Mouse (Mus musculus) left cerebral cortex, adult 18-20 months (tissue): Measurements from ENCODE around the gene Krtap5-5. TPM values are rescaled to one million over a fixed set of nuclear protein-coding genes. Genes with fewer than 3 reads are reported as not detected.
"Not testable (repeated sequence)": the region's sequence is repeated elsewhere in the genome, so short reads cannot be mapped to it uniquely, and the experiment has no call there.

Experiments
- DNase-seq, 2 experiments: peaks; one replicate each; pipeline ENCODE4 v3.0.0; 2021 to 2022; ENCODE audit warnings: low spot score in 2 of 2, mixed read lengths in 1 of 2
- long read RNA-seq, 2 experiments: library from polyadenylated mRNA; stranded (forward); transcript quantifications; one replicate each; pipeline ENCODE4 v2.0.0; 2021
- total RNA-seq, 2 experiments: library from RNA; stranded (reverse); gene quantifications; 2 replicates each; pipeline ENCODE4 v1.2.3; 2021

The Krtap5-5 gene
- not detected for total RNA-seq
- long read RNA-seq, experiment 1, result 0 reads
- long read RNA-seq, experiment 2, result 0 reads

DNA sequence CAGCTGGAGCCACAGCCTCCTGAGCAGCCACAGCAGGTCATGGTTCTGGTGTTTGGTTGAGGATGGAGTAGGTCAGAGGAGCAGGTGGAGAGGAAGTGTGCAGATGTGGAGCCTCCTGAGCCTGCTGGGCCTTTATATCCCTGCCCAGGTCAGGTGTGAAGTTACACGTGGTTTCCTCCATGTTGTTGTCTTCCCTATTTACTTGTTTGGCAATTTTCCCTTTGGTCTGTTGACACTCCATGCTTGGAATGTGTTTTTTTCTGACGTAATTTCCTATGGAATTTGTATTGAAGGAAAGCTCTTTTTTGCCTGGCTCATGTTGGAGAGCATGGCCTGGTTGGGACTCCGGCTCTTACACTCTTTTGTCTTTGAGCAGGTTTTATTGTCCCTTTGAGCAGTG, at the start of gene Krtap5-5:
Gene Krtap5-5, minus strand, starts transcription at position 101 of the 400 bp plus-strand sequence.
- not testable (repeated sequence) for DNase-seq

DNA sequence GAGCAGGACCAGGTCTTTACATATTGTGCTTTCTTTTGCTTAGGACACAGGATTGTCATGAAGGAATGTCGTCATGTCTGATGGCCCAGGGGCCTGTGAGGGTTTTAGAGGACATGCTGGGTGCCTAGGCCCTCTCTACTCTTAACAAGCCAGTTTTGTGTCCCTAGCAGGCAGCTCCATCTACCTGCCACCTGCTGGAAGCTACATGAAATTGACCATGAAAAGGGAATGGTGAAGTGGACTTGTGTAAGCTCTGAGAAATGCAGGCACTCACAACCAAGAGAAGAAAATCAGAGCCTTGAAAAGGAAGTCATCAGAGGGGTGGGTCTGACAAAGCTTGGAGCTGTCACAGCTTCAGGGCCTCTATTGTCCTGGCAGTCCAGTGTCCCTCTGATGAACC, 49.5 kb upstream of the Krtap5-5 start:
- not testable (repeated sequence) for DNase-seq

GRCm38 (mm10) chr7:142278183-142278582, 48.4 kb upstream of the Krtap5-5 start:
- peak; percentile 71 to 79 for DNase-seq

DNA sequence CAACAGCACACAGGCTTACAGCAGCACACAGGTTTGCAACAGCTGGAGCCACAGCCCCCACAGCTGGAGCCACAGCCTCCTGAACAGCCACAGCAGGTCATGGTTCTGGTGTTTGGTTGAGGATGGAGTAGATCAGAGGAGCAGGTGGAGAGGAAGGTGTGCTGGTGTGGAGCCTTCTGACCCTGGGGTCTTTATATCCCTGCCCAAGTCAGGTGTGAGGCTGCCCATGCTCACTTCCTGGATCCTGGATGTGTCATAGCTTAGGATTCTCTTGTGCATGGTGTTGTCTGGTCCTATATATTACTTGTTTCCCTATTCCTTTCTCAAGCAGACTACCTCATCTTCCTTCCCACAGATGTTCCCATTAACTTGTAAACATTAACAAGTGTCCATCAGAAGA, 44.5 kb upstream of the Krtap5-5 start, which contains the start of gene Gm4559:
Gene Gm4559, minus strand, starts transcription at position 101 of the 400 bp plus-strand sequence.
- DNase-seq, result not testable (repeated sequence)

DNA sequence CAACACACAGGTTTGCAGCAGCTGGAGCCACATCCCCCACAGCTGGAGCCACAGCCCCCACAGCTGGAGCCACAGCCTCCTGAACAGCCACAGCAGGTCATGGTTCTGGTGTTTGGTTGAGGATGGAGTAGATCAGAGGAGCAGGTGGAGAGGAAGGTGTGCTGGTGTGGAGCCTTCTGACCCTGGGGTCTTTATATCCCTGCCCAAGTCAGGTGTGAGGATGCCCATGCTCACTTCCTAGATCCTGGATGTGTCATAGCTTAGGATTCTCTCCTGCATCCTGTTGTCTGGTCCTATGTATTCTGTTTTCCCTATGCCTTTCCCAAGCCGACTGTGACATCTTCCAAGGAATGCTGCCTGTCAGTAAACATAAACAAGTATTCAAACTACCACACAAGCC, 28.5 kb upstream of the Krtap5-5 start, which contains the start of gene Gm2431:
Gene Gm2431, minus strand, starts transcription at position 101 of the 400 bp plus-strand sequence.
- not testable (repeated sequence) for DNase-seq

GRCm38 (mm10) chr7:142255517-142255916, 25.7 kb upstream of the Krtap5-5 start:
- DNase-seq, result peak; percentile 35 to 46

- DNase-seq, result peak; percentile 47 to 50
These were observed 20.1 kb upstream of the Krtap5-5 start for GRCm38 (mm10) chr7:142249824-142250223.

GRCm38 (mm10) chr7:142240978-142241377, 11.2 kb upstream of the Krtap5-5 start, which contains the start of gene Gm40460:
Gene Gm40460, minus strand, starts transcription at chr7:142241078.
- DNase-seq, result no peak

DNA sequence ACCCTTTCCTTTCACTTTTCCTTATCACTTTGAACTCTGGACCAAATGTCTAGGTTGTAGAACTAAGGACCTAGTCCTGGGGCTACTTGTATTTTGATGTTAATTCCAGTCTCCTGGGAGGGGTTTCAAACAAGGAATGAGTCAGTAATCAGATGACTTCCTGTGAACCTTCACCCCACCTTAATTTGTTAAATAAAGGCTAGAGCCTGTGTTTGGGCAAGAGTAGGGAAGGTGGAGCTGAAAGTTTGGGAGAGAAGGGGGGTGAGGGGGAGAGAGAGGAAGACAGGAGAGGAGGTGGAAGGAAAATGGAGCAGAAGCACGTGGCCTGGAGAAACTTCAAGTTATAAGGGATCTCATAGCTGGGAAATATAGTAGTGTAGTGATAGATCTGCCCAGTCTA, 1.8 kb upstream of the Krtap5-5 start:
- no peak for DNase-seq

DNA sequence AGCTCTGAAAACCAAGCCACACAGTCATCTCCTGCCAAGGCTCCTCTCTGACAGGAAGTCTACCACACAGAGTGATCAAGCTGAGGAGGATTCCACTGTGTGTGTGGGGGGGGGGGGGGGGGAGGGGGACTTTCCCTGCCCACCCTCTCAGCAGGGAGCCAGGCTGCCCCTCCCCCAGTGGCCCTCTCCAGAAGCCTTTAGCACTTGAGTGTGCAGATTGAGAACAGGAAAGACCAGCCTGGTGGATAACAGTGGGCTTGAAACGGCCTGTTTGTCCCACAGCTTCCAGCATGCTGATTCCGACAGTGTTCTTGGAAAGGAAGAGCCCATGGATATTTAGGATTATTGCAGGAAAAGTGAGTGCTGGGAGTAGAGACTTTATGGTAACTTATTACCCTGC, 5.3 kb downstream of the Krtap5-5 start:
- DNase-seq, result no peak

GRCm38 (mm10) chr7:142212136-142212535, 17.6 kb downstream of the Krtap5-5 start:
- DNase-seq, result not testable (repeated sequence)

GRCm38 (mm10) chr7:142211559-142211958, 18.2 kb downstream of the Krtap5-5 start, which contains the start of gene Gm7579:
Gene Gm7579, plus strand, starts transcription at chr7:142211859.
- DNase-seq, result no peak

DNA sequence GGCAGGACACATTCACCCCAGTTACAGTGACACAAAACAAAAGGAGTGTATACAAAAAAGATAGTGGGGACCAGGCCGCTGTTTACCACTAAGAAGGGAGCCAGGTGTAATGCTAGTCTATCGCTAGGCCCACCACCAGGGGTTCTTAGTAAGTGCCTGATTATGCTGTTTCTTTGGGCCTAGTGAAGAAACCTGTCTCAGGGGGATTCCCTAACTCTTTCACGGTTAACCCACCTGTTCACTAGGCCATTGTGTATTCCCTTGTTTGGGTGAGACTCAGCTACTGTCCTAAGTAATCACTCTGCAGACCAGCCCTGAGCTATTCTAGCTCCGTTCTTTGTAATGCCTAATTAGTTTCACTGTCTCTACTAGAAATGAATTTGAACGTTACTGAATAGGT, 22.9 kb downstream of the Krtap5-5 start:
- not testable (repeated sequence) for DNase-seq

DNA sequence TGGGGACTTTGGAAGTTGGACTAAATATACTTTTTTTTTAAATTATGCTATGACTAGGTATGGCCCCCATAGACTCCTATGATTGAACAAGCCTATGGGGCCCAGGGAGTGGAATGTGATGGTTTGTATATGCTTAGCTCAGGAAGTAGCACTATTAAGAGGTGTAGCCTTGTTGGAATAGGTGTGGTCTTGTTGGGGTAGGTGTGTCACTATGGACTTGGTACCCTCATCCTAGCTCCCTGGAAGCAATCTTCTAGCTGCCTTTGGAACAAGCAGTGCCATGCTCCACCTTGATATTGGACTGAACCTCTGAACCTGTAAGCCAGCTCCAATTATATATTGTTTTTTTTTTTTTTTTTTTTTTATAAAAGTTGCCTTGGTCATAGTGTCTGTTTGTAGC, 24.3 kb downstream of the Krtap5-5 start:
- no peak for DNase-seq

GRCm38 (mm10) chr7:142201064-142201463, 28.7 kb downstream of the Krtap5-5 start, which contains the start of gene Krtap5-3:
Gene Krtap5-3, plus strand, starts transcription at chr7:142201364.
- no peak for DNase-seq

GRCm38 (mm10) chr7:142198748-142199147, 31.0 kb downstream of the Krtap5-5 start:
- DNase-seq, result no peak

GRCm38 (mm10) chr7:142190289-142190688, 39.5 kb downstream of the Krtap5-5 start, which contains the start of gene Gm10153:
Gene Gm10153, minus strand, starts transcription at chr7:142190389.
- no peak for DNase-seq

DNA sequence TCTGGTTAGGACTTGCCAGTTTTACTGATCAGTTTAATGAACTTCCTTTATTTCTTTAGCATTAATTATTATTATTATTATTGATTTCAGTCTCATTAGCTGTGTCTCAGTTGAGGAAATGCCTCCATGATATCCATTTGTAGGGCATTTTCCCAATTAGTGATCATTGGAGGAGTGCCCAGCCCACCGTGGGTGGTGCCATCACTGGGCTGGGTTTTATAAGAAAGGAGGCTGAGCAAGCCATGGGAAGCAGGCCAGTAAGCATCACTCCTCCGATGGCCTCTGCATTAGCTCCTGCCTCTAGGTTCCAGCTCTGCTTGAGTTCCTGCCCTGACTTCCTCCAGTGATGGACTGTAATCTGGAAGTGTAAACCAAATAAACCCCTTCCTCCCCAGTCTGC, 41.6 kb downstream of the Krtap5-5 start:
- no peak for DNase-seq

GRCm38 (mm10) chr7:142181021-142181420, 48.8 kb downstream of the Krtap5-5 start:
- DNase-seq, result no peak
